Mouse (Mus musculus) forebrain, embryonic 12.5 days (tissue): ENCODE results near the gene Rab11fip5. TPM values are rescaled to one million over a fixed set of nuclear protein-coding genes. Genes with fewer than 3 reads are reported as not detected.

Experiments used
- ATAC-seq: fragments of 200-750 bp; cut with Nextera tagmentation; 2 replicates; pipeline ENCODE4 v1.8.0; 2017; ENCODE audit warnings: moderate TSS enrichment; ENCODE audit not compliant: low FRiP score
- H3K27ac ChIP-seq: fragments of 300-500 bp; sonication (generic); 2 replicates; pipeline ENCODE4 v1.5.1; 2016; ENCODE audit warnings: mild to moderate bottlenecking
- H3K27me3 ChIP-seq: fragments of 300-500 bp; sonication (generic); 2 replicates; pipeline ENCODE4 v1.6.1; 2016; ENCODE audit warnings: mild to moderate bottlenecking
- H3K36me3 ChIP-seq: fragments of 300-500 bp; sonication (generic); replicated peaks from 2 replicates; pipeline ENCODE4 v1.6.1; 2016; ENCODE audit warnings: mild to moderate bottlenecking
- H3K4me1 ChIP-seq: fragments of 300-500 bp; sonication (generic); 2 replicates; pipeline ENCODE4 v1.6.1; 2016
- H3K4me2 ChIP-seq: fragments of 300-500 bp; sonication (generic); 2 replicates; pipeline ENCODE4 v1.6.1; 2016; ENCODE audit warnings: mild to moderate bottlenecking, moderate library complexity
- H3K4me3 ChIP-seq: fragments of 300-500 bp; sonication (generic); replicated peaks from 2 replicates; pipeline ENCODE4 v1.5.1; 2016; ENCODE audit warnings: mild to moderate bottlenecking
- H3K9ac ChIP-seq: fragments of 300-500 bp; sonication (generic); 2 replicates; pipeline ENCODE4 v1.6.1; 2016; ENCODE audit warnings: mild to moderate bottlenecking
- H3K9me3 ChIP-seq: fragments of 300-500 bp; sonication (generic); 2 replicates; pipeline ENCODE4 v1.6.1; 2016
- WGBS: fragments of 180-500 bp; shearing (Covaris S2); methylation state at CpG from one replicate; pipeline ENCODE4 v1.1.7; 2016; 5-methylcytosine and 5-hydroxymethylcytosine counted together
- polyA plus RNA-seq: library from polyadenylated mRNA; unstranded; fragments of >200 nt; fragmentation: Nextera tagmentation; extraction: Ambion mirVana; gene quantifications from 2 replicates; pipeline ENCODE4 v1.2.1, GENCODE M21; 2016

Gene Rab11fip5
- polyA plus RNA-seq, 1 experiment from 2014 or later = 6.8 TPM

DNA sequence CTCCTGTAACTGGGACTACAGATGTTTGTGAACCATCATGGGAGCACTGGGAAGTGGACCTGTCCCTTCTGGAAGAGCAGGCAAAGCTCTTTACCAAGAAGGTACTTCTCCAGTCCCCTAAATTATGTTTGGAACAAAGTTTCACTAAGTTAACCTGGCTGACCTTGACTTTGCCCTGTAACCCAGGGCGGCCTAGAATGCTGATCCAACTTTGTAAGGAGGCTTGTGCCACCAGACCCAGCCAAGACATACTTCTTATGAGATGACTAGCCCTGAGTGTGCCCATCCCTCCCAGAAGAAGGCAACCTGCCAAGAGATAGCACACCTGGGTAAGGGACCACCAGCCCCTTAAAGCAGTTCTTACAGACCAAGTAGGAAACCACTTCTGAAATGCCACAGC is 15.6 kb downstream of the Rab11fip5 start:
- no peaks in the 10 kb centered on the region for H3K9me3 ChIP-seq
- WGBS = 86% methylated on average over 1 of the region's 1 CpGs
- ATAC-seq = no peak
- no peak overlapping the region for H3K9ac ChIP-seq
- no peak overlapping the region for H3K4me2 ChIP-seq
- H3K4me3 ChIP-seq = no peak overlapping the region
- no peaks in the 10 kb centered on the region for H3K4me1 ChIP-seq
- no peak overlapping the region for H3K27ac ChIP-seq
- H3K36me3 ChIP-seq = no peaks in the 10 kb centered on the region
- H3K27me3 ChIP-seq = no peaks in the 10 kb centered on the region

GRCm38 (mm10) chr6:85356682-85357465 is 17.6 kb downstream of the Rab11fip5 start:
- Histone ChIP-seq H3K4me3 (no peak overlapping the region), H3K27ac (no peak overlapping the region), H3K4me1 (no peaks in the 10 kb centered on the region), H3K4me2 (no peak overlapping the region), H3K36me3 (no peaks in the 10 kb centered on the region), H3K9me3 (no peaks in the 10 kb centered on the region), H3K27me3 (no peaks in the 10 kb centered on the region), H3K9ac (no peak overlapping the region)
- WGBS = 67% methylated on average over 4 of the region's 4 CpGs
- no peak for ATAC-seq

DNA sequence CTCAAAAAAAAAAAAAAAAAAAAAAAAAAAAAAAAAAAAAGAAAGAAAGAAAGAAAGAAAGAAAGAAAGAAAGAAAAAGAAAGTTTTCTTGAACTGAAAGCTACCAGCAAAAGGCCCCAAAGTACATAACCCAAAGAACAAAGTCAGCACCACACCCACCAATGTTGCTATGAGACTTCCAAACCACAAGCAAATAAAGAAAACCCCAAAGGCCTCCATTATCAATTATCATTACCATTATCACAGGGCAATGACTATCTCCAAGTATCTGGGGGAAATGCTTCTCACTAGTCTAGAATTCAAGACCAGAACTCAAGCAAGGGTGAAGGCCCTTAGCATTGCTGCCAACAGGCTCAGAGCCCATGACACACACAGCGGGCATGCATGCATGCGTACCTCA is 18.7 kb downstream of the Rab11fip5 start:
- H3K4me1 ChIP-seq = no peaks in the 10 kb centered on the region
- 98% methylated on average over 2 of the region's 2 CpGs for WGBS
- no peak overlapping the region for H3K4me2 ChIP-seq
- no peaks in the 10 kb centered on the region for H3K36me3 ChIP-seq
- no peak for ATAC-seq
- H3K27ac ChIP-seq = no peak overlapping the region
- no peak overlapping the region for H3K4me3 ChIP-seq
- H3K9me3 ChIP-seq = no peaks in the 10 kb centered on the region
- no peaks in the 10 kb centered on the region for H3K27me3 ChIP-seq
- no peak overlapping the region for H3K9ac ChIP-seq

GRCm38 (mm10) chr6:85354709-85355108 is 19.7 kb downstream of the Rab11fip5 start:
- ATAC-seq = no peak
- no peak overlapping the region for H3K4me3 ChIP-seq
- H3K4me1 ChIP-seq = no peaks in the 10 kb centered on the region
- H3K4me2 ChIP-seq = no peak overlapping the region
- no peaks in the 10 kb centered on the region for H3K36me3 ChIP-seq
- H3K27me3 ChIP-seq = no peaks in the 10 kb centered on the region
- no peak overlapping the region for H3K9ac ChIP-seq
- H3K9me3 ChIP-seq = no peaks in the 10 kb centered on the region
- H3K27ac ChIP-seq = no peak overlapping the region
- WGBS = 77% methylated on average over 6 of the region's 6 CpGs

GRCm38 (mm10) chr6:85353706-85354105 is 20.7 kb downstream of the Rab11fip5 start:
- H3K27ac ChIP-seq = no peak overlapping the region
- H3K36me3 ChIP-seq = no peaks in the 10 kb centered on the region
- H3K9ac ChIP-seq = no peak overlapping the region
- H3K4me2 ChIP-seq = no peak overlapping the region
- WGBS = 60% methylated on average over 3 of the region's 3 CpGs
- H3K27me3 ChIP-seq = no peaks in the 10 kb centered on the region
- ATAC-seq = no peak
- H3K4me3 ChIP-seq = no peak overlapping the region
- H3K9me3 ChIP-seq = no peaks in the 10 kb centered on the region
- no peaks in the 10 kb centered on the region for H3K4me1 ChIP-seq

GRCm38 (mm10) chr6:85350157-85350556 is 24.3 kb downstream of the Rab11fip5 start:
- peaks cover 6% of the 10 kb centered on the region; the same call in 1 of the 2 replicates for H3K36me3 ChIP-seq
- no peaks in the 10 kb centered on the region; the same call in 1 of the 2 replicates for H3K27me3 ChIP-seq
- H3K9ac ChIP-seq = no peak overlapping the region
- ATAC-seq = no peak
- WGBS = 93% methylated on average over 1 of the region's 1 CpGs
- no peak overlapping the region for H3K27ac ChIP-seq
- H3K4me1 ChIP-seq = no peaks in the 10 kb centered on the region
- no peak overlapping the region for H3K4me2 ChIP-seq
- H3K9me3 ChIP-seq = no peaks in the 10 kb centered on the region
- H3K4me3 ChIP-seq = no peak overlapping the region

GRCm38 (mm10) chr6:85349246-85349645 is 25.2 kb downstream of the Rab11fip5 start:
- Histone ChIP-seq H3K4me3 (no peak overlapping the region), H3K4me1 (no peaks in the 10 kb centered on the region), H3K27me3 (no peaks in the 10 kb centered on the region; the same call in 1 of the 2 replicates), H3K9ac (no peak overlapping the region), H3K27ac (no peak overlapping the region), H3K36me3 (peaks cover 6% of the 10 kb centered on the region; the same call in 1 of the 2 replicates), H3K9me3 (no peaks in the 10 kb centered on the region), H3K4me2 (no peak overlapping the region)
- ATAC-seq = no peak
- WGBS = 75% methylated on average over 7 of the region's 7 CpGs

DNA sequence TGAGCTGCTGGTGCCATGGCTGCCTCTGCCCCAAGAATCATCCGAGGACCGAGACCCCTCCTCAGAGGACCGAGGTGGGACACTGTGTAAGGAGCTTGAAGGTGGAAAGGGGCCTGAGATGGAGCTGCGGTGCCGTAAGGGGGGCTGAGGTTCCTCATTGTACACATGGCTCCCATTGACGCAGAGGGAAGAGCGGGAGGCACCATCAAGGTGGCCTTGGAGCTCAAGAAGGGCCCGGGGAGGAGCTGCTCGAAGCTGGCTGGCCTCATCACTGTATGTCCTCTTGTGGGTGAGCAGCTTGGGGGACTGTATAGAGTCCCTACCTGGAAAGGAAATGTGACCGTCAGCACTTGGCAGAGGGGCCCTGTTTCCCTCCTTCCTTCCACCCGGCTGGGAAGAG is 26.3 kb downstream of the Rab11fip5 start:
- Histone ChIP-seq H3K27ac (no peak overlapping the region), H3K9ac (no peak overlapping the region), H3K4me3 (no peak overlapping the region), H3K36me3 (peaks cover 6% of the 10 kb centered on the region; the same call in 1 of the 2 replicates), H3K4me1 (no peaks in the 10 kb centered on the region), H3K4me2 (no peak overlapping the region), H3K27me3 (no peaks in the 10 kb centered on the region; the same call in 1 of the 2 replicates), H3K9me3 (no peaks in the 10 kb centered on the region)
- WGBS = 87% methylated on average over 11 of the region's 11 CpGs
- no peak for ATAC-seq

- 44% methylated on average over 6 of the region's 6 CpGs for WGBS
- H3K4me2 ChIP-seq = no peak overlapping the region
- H3K4me3 ChIP-seq = no peak overlapping the region
- no peak overlapping the region for H3K27ac ChIP-seq
- peaks cover 6% of the 10 kb centered on the region for H3K36me3 ChIP-seq
- no peaks in the 10 kb centered on the region for H3K4me1 ChIP-seq
- H3K27me3 ChIP-seq = no peaks in the 10 kb centered on the region; the same call in 1 of the 2 replicates
- no peaks in the 10 kb centered on the region for H3K9me3 ChIP-seq
- peak; percentile 82; the same call in 1 of the 2 replicates for ATAC-seq
- no peak overlapping the region for H3K9ac ChIP-seq
Observed at GRCm38 (mm10) chr6:85346028-85346634, 28.3 kb downstream of the Rab11fip5 start.

GRCm38 (mm10) chr6:85344929-85345328 is 29.5 kb downstream of the Rab11fip5 start:
- H3K9me3 ChIP-seq = no peaks in the 10 kb centered on the region
- no peak overlapping the region for H3K9ac ChIP-seq
- H3K36me3 ChIP-seq = peaks cover 6% of the 10 kb centered on the region
- no peak overlapping the region for H3K27ac ChIP-seq
- no peak for ATAC-seq
- no peak overlapping the region for H3K4me3 ChIP-seq
- peaks cover 5% of the 10 kb centered on the region for H3K27me3 ChIP-seq
- H3K4me2 ChIP-seq = no peak overlapping the region
- no peaks in the 10 kb centered on the region for H3K4me1 ChIP-seq

GRCm38 (mm10) chr6:85343027-85343426 is 31.4 kb downstream of the Rab11fip5 start:
- no peak for ATAC-seq
- no peaks in the 10 kb centered on the region for H3K9me3 ChIP-seq
- H3K27ac ChIP-seq = no peak overlapping the region
- WGBS = 91% methylated on average over 8 of the region's 8 CpGs
- 0 out of 2 replicates have a peak overlapping the region, but pooled peaks have one; percentile 4 for H3K9ac ChIP-seq
- H3K36me3 ChIP-seq = peaks cover 2% of the 10 kb centered on the region; the same call in 1 of the 2 replicates
- H3K4me2 ChIP-seq = no peak overlapping the region
- H3K4me1 ChIP-seq = no peaks in the 10 kb centered on the region
- no peak overlapping the region for H3K4me3 ChIP-seq
- peaks cover 5% of the 10 kb centered on the region for H3K27me3 ChIP-seq

- H3K9me3 ChIP-seq = no peaks in the 10 kb centered on the region
- 69% methylated on average over 13 of the region's 13 CpGs for WGBS
- H3K36me3 ChIP-seq = no peaks in the 10 kb centered on the region; the same call in 1 of the 2 replicates
- no peak for ATAC-seq
- no peak overlapping the region for H3K27ac ChIP-seq
- H3K4me1 ChIP-seq = no peaks in the 10 kb centered on the region
- no peak overlapping the region for H3K4me3 ChIP-seq
- no peak overlapping the region for H3K4me2 ChIP-seq
- H3K9ac ChIP-seq = no peak overlapping the region
- peaks cover 5% of the 10 kb centered on the region for H3K27me3 ChIP-seq
Observed at GRCm38 (mm10) chr6:85341814-85342501, 32.5 kb downstream of the Rab11fip5 start.
